Mouse (Mus musculus) forebrain, postnatal 0 days (tissue): ENCODE measurements around the gene Otof. TPM values are rescaled to one million over a fixed set of nuclear protein-coding genes. Genes with fewer than 3 reads are reported as not detected.
A peak's percentile ranks its signal among the peaks of the same experiment; 100 is the strongest.

Source experiments
- ATAC-seq: fragments of 200-750 bp; cut with Nextera tagmentation; 2 replicates; pipeline ENCODE4 v1.8.0; 2017; ENCODE audit warnings: mild to moderate bottlenecking, moderate library complexity
- DNase-seq: peaks from one replicate; pipeline ENCODE4 v3.0.0-alpha.2; 2015
- H3K27ac ChIP-seq: fragments of 300-500 bp; sonication (generic); 2 replicates; pipeline ENCODE4 v1.5.1; 2014; ENCODE audit warnings: low read depth, mild to moderate bottlenecking, antibody characterized with exemption, low read length, moderate library complexity, mixed read lengths
- H3K27me3 ChIP-seq: fragments of 300-500 bp; sonication (generic); 2 replicates; pipeline ENCODE4 v1.6.1; 2014; ENCODE audit warnings: mild to moderate bottlenecking, low read length, mixed read lengths; ENCODE audit not compliant: insufficient read depth
- H3K36me3 ChIP-seq: fragments of 300-500 bp; sonication (generic); 2 replicates; pipeline ENCODE4 v1.6.1; 2014; ENCODE audit warnings: mild to moderate bottlenecking, moderate library complexity; ENCODE audit not compliant: insufficient read depth
- H3K4me1 ChIP-seq: fragments of 300-500 bp; sonication (generic); 2 replicates; pipeline ENCODE4 v1.6.1; 2014; ENCODE audit warnings: antibody characterized with exemption; ENCODE audit not compliant: insufficient read depth
- H3K4me2 ChIP-seq: fragments of 300-500 bp; sonication (generic); 2 replicates; pipeline ENCODE4 v1.6.1; 2014; ENCODE audit warnings: low read depth, mild to moderate bottlenecking, moderate library complexity
- H3K4me3 ChIP-seq: fragments of 300-500 bp; sonication (generic); 2 replicates; pipeline ENCODE4 v1.5.1; 2014; ENCODE audit warnings: low read depth, low read length, mixed read lengths
- H3K9ac ChIP-seq: fragments of 300-500 bp; sonication (generic); 2 replicates; pipeline ENCODE4 v1.6.1; 2014; ENCODE audit warnings: mild to moderate bottlenecking
- H3K9me3 ChIP-seq: fragments of 300-500 bp; sonication (generic); 2 replicates; pipeline ENCODE4 v1.6.1; 2016; ENCODE audit warnings: low read length
- CTCF ChIP-seq: sonication (generic); IDR thresholded peaks from 2 replicates; pipeline ENCODE4 v1.5.1; 2016; ENCODE audit warnings: antibody characterized with exemption, control low read depth, low read depth
- WGBS: fragments of 180-500 bp; shearing (Covaris S2); extraction: QIAGEN DNeasy Blood & Tissue Kit; methylation state at CpG from one replicate; pipeline ENCODE4 v1.1.7; 2014; 5-methylcytosine and 5-hydroxymethylcytosine counted together
- polyA plus RNA-seq: library from polyadenylated mRNA; unstranded; fragments of >200 nt; fragmentation: Nextera tagmentation; extraction: Ambion mirVana; gene quantifications from 2 replicates; pipeline ENCODE4 v1.2.1, GENCODE M21; 2015
- total RNA-seq: library from RNA; depleted of rRNA; stranded (reverse); fragments of >200 nt; gene quantifications from 2 replicates; pipeline ENCODE4 v1.2.3, GENCODE M21; 2014

Gene Otof
- total and polyA plus RNA-seq, 2 experiments from 2014 or later: 3.0 to 7.6 TPM

- Histone ChIP-seq H3K36me3 (no peaks in the 10 kb centered on the region), H3K27ac (no peak overlapping the region), H3K4me2 (no peak overlapping the region), H3K4me1 (no peaks in the 10 kb centered on the region), H3K9ac (no peak overlapping the region), H3K4me3 (no peak overlapping the region), H3K9me3 (no peaks in the 10 kb centered on the region), H3K27me3 (no peaks in the 10 kb centered on the region)
- no peak for ATAC-seq
- 82% methylated on average over 6 of the region's 6 CpGs for WGBS
- TF ChIP-seq CTCF: no peak
- no peak for DNase-seq
Measured at GRCm38 (mm10) chr5:30485136-30485535, 23.4 kb upstream of the Otof start.

GRCm38 (mm10) chr5:30484591-30484990, 22.9 kb upstream of the Otof start:
- no peak overlapping the region for H3K4me2 ChIP-seq
- no peaks in the 10 kb centered on the region for H3K9me3 ChIP-seq
- DNase-seq (no peak), ATAC-seq (no peak)
- H3K4me1 ChIP-seq: no peaks in the 10 kb centered on the region
- H3K4me3 ChIP-seq: no peak overlapping the region
- H3K9ac ChIP-seq: no peak overlapping the region
- no peaks in the 10 kb centered on the region for H3K27me3 ChIP-seq
- WGBS: 79% methylated on average over 5 of the region's 5 CpGs
- no peak for TF ChIP-seq CTCF
- no peaks in the 10 kb centered on the region for H3K36me3 ChIP-seq
- H3K27ac ChIP-seq: no peak overlapping the region

GRCm38 (mm10) chr5:30483533-30483932, 21.8 kb upstream of the Otof start:
- Histone ChIP-seq H3K4me2 (no peak overlapping the region), H3K27ac (no peak overlapping the region), H3K4me3 (no peak overlapping the region), H3K36me3 (no peaks in the 10 kb centered on the region), H3K9ac (no peak overlapping the region), H3K4me1 (no peaks in the 10 kb centered on the region), H3K27me3 (no peaks in the 10 kb centered on the region), H3K9me3 (no peaks in the 10 kb centered on the region)
- TF ChIP-seq CTCF: no peak
- no peak for ATAC-seq
- DNase-seq: no peak
- 79% methylated on average over 8 of the region's 8 CpGs for WGBS

- WGBS: 25% methylated on average over 4 of the region's 5 CpGs
- Histone ChIP-seq H3K9ac (no peak overlapping the region), H3K27ac (no peak overlapping the region), H3K4me3 (no peak overlapping the region), H3K4me1 (no peaks in the 10 kb centered on the region), H3K9me3 (no peaks in the 10 kb centered on the region), H3K4me2 (no peak overlapping the region), H3K27me3 (no peaks in the 10 kb centered on the region), H3K36me3 (no peaks in the 10 kb centered on the region)
- TF ChIP-seq CTCF: peak; percentile 81
- peak; percentile 75 for DNase-seq
- ATAC-seq: peak; percentile 60; the same call in 1 of the 2 replicates
Measured at GRCm38 (mm10) chr5:30482319-30482718, 20.6 kb upstream of the Otof start.

- Histone ChIP-seq H3K4me2 (no peak overlapping the region), H3K27me3 (no peaks in the 10 kb centered on the region), H3K27ac (no peak overlapping the region), H3K4me3 (no peak overlapping the region), H3K36me3 (no peaks in the 10 kb centered on the region), H3K4me1 (no peaks in the 10 kb centered on the region), H3K9me3 (no peaks in the 10 kb centered on the region), H3K9ac (no peak overlapping the region)
- TF ChIP-seq CTCF: peak; percentile 87
- DNase-seq (peak; percentile 66), ATAC-seq (peak; percentile 58)
- WGBS: 40% methylated on average over 10 of the region's 10 CpGs
Measured at GRCm38 (mm10) chr5:30476534-30476933, 14.8 kb upstream of the Otof start.

GRCm38 (mm10) chr5:30472148-30472547, 10.4 kb upstream of the Otof start:
- Histone ChIP-seq H3K36me3 (no peaks in the 10 kb centered on the region), H3K9ac (no peak overlapping the region), H3K4me1 (no peaks in the 10 kb centered on the region; the same call in 1 of the 2 replicates), H3K27me3 (no peaks in the 10 kb centered on the region), H3K9me3 (no peaks in the 10 kb centered on the region), H3K4me3 (no peak overlapping the region), H3K27ac (no peak overlapping the region), H3K4me2 (no peak overlapping the region)
- DNase-seq (no peak), ATAC-seq (no peak)
- no peak for TF ChIP-seq CTCF
- 84% methylated on average over 5 of the region's 5 CpGs for WGBS

- H3K4me1 ChIP-seq: peaks cover 4% of the 10 kb centered on the region; the same call in 1 of the 2 replicates
- no peaks in the 10 kb centered on the region for H3K36me3 ChIP-seq
- H3K4me3 ChIP-seq: no peak overlapping the region
- no peak for ATAC-seq
- no peak overlapping the region for H3K4me2 ChIP-seq
- no peaks in the 10 kb centered on the region for H3K9me3 ChIP-seq
- no peaks in the 10 kb centered on the region for H3K27me3 ChIP-seq
- DNase-seq: no peak
- no peak overlapping the region for H3K9ac ChIP-seq
- no peak for TF ChIP-seq CTCF
- no peak overlapping the region for H3K27ac ChIP-seq
- WGBS: 62% methylated on average over 6 of the region's 6 CpGs
Measured at GRCm38 (mm10) chr5:30470454-30470853, 8.7 kb upstream of the Otof start.
